Mouse (Mus musculus): Measurements from ENCODE around the gene Pde7b.

DNA sequence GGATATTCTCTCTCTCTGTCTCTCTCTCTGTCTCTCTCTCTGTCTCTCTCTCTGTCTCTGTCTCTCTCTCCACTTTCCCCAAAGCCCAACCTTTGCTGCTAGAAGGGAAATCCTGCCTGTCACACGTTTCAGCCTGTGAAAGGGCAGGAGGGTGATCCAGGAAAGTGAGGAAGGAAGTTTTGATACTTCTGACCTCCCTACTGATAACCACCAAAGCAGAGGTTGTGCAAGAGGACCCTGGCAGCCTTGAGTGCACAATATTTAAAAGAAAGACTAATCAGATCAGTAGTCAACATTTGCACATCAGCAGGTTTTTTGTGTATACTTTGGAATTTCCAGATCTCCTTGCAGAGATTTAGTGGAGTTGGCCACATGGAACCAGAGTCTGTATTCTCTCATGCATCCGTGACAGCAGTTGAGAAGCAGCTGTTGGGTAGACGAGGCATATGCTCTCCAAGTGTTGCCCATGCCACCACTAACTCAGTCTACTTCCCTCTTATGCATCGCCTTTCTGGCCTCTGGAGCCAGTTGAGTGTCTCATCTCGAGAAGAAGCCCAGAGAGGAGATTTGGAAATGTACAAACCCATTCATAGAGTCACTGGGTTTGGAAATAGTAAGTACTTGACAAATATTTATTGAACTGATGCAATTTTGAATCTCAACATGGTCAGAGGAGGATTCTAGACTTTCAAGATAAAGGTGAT, 129.6 kb downstream of the Pde7b start:
- no peak for TF ChIP-seq EP300 (IDR thresholded peaks at IDR 0.05; ENCODE audit: insufficient read depth, low read depth, low read length)
- TF ChIP-seq CTCF (IDR thresholded peaks at IDR 0.05) = no peak
- TF ChIP-seq POLR2A (IDR thresholded peaks at IDR 0.05; ENCODE audit: insufficient read depth, low read depth, low read length) = no peak
